10 mouse cellular contexts compared by ENCODE assay signal in genomic region chr3:66584101-66584500, GRCm38 (mm10).
"Had no signal": no experiment of that assay in that cellular context is flagged by ENCODE, and none has a peak within 500 bp of the region (broad histone marks: within the 10 kb centered on the region; RNA-seq: fewer than 3 reads in every experiment).

No protein-coding gene starts in this region.

- H3K36me3 ChIP-seq: kidney, embryonic 15.5 days had no signal

- H3K9ac ChIP-seq: kidney, embryonic 15.5 days; liver, embryonic 14.5 days had no signal

- H3K27me3 ChIP-seq: kidney, embryonic 15.5 days had no signal

- H3K9me3 ChIP-seq: kidney, embryonic 15.5 days had no signal

- ATAC-seq: intestine, embryonic 16.5 days had no signal

- H3K4me3 ChIP-seq: kidney, embryonic 15.5 days had no signal

- DNase-seq: kidney, adult 2 months; kidney, postnatal 14 days; lung, adult 18-20 months; right cerebral cortex, adult 18-20 months; right cerebral cortex, postnatal 25 days; thymus, adult 18-20 months; thymus, postnatal 14 days had no signal

- H3K4me2 ChIP-seq: kidney, embryonic 15.5 days had no signal

- H3K27ac ChIP-seq: kidney, embryonic 15.5 days; liver, embryonic 14.5 days had no signal
